Mouse (Mus musculus) embryonic fibroblast, embryonic 13.5 days (primary cell): ENCODE results near the gene Cldn8.

Experiments used
- CTCF ChIP-seq: IDR thresholded peaks from 2 replicates; pipeline ENCODE4 v1.5.1; 2011; ENCODE audit warnings: mild to moderate bottlenecking, control low read depth, low read length, moderate library complexity, borderline replicate concordance; ENCODE audit not compliant: insufficient read depth
- POLR2A ChIP-seq: IDR thresholded peaks from 2 replicates; pipeline ENCODE4 v1.6.1; 2011; ENCODE audit warnings: low read depth, mild to moderate bottlenecking, control low read depth, low read length, moderate library complexity

DNA sequence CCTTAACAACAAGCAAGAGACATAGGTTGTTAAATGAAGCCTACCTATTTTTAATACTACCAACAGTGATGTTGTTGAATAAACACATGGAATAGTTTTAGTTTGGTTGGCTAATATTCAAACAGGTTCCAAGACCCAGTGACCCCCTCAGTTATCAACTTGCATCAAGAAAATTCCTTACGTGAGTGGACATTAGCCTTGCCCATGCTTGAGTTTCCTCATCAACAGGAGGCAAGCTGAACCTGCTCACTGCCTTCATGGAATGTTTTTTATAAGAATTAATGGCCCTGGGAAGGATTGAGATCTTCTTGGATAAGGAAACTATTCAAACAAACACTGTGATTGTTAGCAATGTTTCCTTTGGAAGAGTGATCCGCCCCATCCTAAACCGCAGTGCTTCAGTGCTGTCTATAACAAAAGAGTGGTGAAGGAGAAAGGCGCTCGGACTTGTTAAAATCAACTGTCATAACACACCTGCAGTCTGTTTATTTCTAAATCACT, 10.0 kb upstream of the Cldn8 start:
- TF ChIP-seq CTCF (no peak), POLR2A (no peak)
